Mouse (Mus musculus): ENCODE results near the gene Lkaaear1. TPM values are rescaled to one million over a fixed set of nuclear protein-coding genes. Genes with fewer than 3 reads are reported as not detected.

Gene Lkaaear1
- total RNA-seq, 2 experiments from 2014 or later: not detected

- DNase-seq: no peak
Measured at GRCm38 (mm10) chr2:181683381-181683780, 14.9 kb downstream of the Lkaaear1 start.

GRCm38 (mm10) chr2:181681978-181682377 is 16.3 kb downstream of the Lkaaear1 start:
- no peak for DNase-seq

DNA sequence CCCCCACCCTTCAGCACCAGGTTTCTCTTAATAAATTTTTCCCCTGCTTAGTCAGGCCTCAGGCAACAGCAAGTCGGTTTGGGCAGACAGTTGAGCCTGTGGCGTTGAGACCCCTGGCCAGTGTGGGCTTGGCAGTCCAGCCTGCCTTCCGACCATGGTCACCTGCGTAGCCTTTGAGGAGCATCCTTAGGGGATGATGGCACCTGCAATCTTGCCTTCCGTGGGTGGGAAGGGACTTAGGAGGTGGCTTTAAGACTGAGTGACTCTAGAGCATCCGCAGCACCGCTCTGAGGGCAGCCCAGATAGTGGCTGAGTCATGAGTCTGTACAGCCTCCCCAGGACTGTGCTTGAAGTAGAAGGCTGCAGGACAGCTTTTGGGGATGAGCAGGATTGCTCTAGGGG is 17.5 kb downstream of the Lkaaear1 start:
- no peak for DNase-seq

DNA sequence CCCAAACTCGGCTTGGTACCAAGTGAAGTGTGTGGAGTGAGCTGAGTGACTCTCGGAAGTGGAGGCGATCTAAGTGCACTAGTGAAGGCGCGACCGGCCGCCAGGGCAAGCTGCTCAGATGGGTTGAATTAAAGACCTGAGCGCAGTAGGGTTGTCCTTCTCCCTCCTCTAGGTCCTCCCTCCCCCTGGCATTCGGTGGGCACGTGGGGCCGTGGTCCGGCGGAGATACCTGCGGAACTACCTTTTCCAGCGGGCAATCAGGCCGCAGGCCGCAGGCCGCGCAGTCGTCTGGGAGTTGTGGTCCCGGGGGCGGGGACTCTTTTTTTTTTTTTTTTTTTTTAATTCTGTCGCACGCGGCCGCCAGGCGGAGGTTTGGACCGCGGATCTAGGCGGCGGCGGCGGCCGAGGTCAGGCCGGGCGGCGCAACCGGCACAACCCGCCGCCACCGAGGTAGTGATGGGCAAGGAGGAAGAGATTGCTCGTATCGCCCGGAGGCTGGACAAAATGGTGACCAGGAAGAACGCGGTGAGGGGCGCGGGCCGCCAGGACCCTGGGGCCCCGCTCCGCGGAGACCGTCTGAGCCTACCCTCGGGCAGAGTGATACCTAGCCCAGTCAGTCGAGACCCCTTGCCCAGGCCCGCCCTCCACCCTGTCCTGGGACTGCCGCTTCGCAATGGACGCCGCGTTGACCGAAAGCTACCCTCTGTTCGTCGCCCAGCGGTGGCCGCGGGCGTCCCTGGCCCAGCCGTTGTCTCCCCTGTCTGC is 18.1 kb downstream of the Lkaaear1 start, which contains the start of gene Tcea2:
Gene Tcea2 (plus strand): TSS at position 360 of the 765 bp plus-strand sequence.
- DNase-seq: peak; percentile 67 to 70

- DNase-seq: peak; percentile 75 to 76
Measured at GRCm38 (mm10) chr2:181678780-181679179, 19.5 kb downstream of the Lkaaear1 start.

GRCm38 (mm10) chr2:181677755-181678098 is 20.5 kb downstream of the Lkaaear1 start:
- DNase-seq: no peak

DNA sequence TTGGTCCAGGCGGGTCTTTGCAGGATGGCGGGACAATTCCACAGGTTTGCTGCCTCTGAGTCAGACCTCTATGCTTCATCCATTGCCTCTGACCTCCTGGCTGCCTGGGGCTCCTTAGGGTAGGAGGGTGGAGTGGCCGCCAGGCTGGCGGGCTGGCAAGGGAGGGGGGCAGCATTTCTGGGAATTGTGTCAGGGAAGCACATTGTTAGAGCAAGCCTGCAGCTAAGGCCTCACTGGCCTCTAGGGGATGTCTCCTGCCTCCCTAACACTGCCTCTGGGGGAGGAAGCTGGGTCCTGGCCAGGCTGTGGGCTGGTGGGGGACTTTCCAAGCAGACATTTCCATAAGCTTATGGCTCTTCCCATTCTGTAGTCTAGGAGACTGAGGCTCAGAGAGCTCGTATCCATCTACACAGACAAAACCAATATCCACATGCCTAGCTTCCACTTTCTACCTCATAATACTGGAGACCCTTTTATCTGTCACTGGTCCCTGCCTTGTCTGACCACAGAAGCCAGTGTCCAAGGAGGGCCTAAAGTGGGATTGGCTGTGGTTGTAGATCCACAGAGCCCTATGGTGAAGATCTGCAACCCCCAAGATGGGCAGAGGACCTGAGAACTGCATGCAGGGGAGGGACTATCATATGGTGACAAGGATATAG is 21.0 kb downstream of the Lkaaear1 start:
- no peak for DNase-seq

- no peak for DNase-seq
Measured at GRCm38 (mm10) chr2:181676424-181676823, 21.8 kb downstream of the Lkaaear1 start.

- no peak for DNase-seq
Measured at GRCm38 (mm10) chr2:181675454-181675853, 22.8 kb downstream of the Lkaaear1 start.

GRCm38 (mm10) chr2:181674934-181675333 is 23.3 kb downstream of the Lkaaear1 start:
- DNase-seq: no peak

DNA sequence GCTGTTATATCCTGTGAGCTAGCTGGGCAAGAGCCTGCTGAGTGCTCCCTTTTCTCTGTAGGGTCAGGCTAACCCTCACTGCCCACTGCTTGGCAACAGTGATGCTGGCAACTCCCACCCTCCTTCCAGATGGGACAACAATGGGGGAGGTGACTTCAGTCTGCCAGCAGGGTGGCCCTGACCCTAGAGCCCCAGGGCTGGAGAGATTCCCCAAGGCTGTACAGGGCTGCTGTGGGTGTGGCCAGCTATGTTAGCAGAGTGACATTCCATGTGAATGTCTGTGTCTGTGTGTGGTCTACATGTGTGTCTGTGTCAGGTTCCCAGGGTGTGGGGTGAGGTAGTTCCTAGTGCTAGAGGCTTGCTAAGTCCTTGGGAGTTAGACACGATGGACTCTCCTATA is 24.7 kb downstream of the Lkaaear1 start:
- DNase-seq: no peak

DNA sequence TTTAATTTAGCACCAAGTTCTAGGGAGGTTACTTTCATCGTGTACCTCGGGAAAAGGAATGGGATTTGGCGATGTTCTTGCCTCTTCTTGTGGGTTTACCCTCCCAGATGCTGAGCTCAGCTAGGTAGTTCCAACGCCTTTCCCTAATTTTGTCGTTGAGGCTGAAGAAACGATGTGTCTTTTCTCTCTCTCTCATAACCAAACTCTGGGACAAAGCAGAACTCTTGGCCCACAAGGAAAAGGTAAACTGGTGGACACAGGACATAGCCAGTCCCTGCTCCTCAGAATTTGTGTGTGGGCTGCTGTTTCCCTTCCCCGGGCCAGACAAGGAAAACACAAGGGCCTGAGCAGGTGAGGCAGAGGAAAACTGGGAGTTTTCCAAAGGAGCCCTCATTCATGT is 26.3 kb downstream of the Lkaaear1 start:
- no peak for DNase-seq

DNA sequence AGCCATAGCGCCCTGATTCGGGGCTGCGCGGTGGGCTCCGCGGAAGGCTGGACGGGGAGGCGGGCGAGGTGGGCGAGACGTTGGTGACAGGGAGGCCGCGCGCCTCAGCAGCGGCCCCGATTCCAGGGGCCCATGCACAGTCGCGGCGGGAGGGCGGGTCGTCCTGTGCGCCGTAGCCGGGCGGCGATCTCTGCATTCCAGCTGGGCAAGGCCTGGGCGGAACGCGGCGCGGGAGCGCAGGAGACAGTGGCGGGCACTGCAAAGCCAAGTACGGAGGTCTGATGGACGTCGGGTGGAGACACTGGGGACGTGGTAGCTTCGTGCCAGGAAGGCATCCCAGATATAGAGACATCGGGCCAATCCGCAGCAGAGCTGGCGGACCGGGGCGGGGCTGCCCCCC is 26.9 kb downstream of the Lkaaear1 start, which contains the start of gene Sox18:
Gene Sox18 (minus strand): TSS at position 315 of the 400 bp plus-strand sequence.
- no peak for DNase-seq

- no peak for DNase-seq
Measured at GRCm38 (mm10) chr2:181670913-181671311, 27.3 kb downstream of the Lkaaear1 start.

- no peak for DNase-seq
Measured at GRCm38 (mm10) chr2:181670285-181670912, 27.8 kb downstream of the Lkaaear1 start.

DNA sequence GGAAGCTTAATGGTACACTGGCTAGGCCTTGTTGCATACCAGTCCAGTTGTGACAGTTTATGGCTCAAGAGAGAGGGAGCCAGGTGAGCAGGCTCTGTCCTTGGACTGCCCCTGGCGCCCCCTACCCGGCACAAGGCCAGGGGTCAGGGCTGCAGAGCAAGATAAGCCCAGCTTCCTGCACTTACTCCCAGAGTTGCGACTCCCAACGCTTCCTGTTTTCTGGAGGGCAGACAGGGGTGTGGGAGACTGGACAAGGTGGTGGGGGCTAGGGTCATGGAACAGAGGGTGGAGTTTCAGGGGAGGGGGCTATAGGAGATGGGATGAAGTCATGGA is 35.0 kb downstream of the Lkaaear1 start:
- DNase-seq: no peak

GRCm38 (mm10) chr2:181662620-181663297 is 35.5 kb downstream of the Lkaaear1 start:
- DNase-seq: no peak

GRCm38 (mm10) chr2:181659609-181660055 is 38.6 kb downstream of the Lkaaear1 start:
- peak; percentile 78 to 82 for DNase-seq

DNA sequence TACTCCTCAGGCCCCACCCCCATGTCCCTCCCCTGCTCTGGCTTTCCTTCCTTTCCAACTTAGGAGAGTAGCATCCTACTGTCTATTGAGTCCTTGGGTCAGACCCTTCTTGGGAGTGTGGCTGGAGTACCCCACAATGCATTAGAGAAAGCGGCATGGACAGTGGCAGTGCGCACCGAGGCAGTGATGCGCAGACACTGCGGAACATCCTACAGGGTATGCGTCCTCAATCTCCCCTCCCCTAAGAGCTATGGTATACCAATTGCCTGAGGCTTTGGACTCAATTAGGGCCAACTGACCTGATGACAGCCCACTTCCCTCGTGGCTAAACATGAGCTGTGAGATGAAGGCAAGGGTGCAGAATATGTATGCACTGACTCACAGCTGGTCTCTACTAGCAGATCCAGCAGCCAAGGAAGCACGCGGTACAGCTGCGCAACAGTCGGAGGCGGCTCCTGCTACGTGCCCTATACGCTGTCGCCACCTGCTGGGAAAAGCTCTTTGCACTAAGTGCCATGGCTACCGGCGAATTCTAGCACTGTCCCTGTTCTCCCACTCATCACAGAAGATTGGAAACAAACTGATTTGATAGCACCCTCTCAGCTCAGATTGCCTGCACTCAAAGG is 39.2 kb downstream of the Lkaaear1 start:
- peak in 1 of 2 experiments; percentile 60 for DNase-seq

DNA sequence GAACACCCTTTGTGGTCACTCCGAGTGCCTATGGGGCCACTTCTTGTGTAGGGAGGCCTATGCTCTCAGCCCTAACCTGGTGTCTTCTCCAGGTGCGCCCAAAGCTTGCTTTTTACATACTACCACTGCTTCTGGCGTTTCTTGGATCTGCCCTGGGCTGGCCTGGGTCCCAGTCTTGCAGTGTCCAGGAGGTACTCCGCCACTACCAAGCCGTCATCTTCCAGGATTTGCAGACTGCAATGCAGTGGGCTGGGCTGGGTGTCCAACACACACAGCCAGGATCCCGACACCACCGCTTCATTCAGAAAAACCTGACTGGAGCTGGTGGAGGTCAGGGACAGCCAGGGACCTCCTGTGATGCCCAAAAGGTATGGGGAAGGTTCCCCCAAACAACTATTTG is 39.7 kb downstream of the Lkaaear1 start:
- DNase-seq: no peak

DNA sequence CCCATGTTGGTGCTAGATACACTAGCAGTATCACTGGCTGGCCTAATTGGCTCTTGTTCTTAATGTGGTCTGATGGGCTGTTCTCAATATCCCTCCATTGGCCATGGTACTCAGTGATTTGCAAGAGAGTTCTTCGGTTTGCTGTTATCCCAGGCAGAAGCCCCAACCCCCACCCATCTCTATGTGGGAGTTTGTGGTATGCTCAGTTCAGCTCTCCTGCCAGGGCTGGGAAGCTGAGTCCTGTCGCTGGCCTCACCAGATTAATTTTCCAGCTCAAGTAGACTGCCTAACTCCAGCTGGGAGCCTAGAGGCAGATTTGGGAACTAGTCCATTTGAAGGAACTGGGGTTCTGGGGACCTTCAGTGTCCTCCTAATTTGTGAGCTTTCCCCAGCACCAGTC is 40.8 kb downstream of the Lkaaear1 start:
- no peak for DNase-seq

GRCm38 (mm10) chr2:181656734-181657133 is 41.5 kb downstream of the Lkaaear1 start, which contains the start of gene Gm29797:
Gm29797 (plus strand) TSS chr2:181657034.
- DNase-seq: no peak
